Mouse (Mus musculus) adrenal gland, postnatal 25 days (tissue): ENCODE data around the gene Qsox1. TPM values are rescaled to one million over a fixed set of nuclear protein-coding genes. Genes with fewer than 3 reads are reported as not detected.

ENCODE experiments used
- DNase-seq: peaks from one replicate; pipeline ENCODE4 v3.0.0; 2021; ENCODE audit warnings: mixed read lengths
- long read RNA-seq: library from polyadenylated mRNA; stranded (forward); transcript quantifications from one replicate; pipeline ENCODE4 v2.0.0, GENCODE M21; 2021
- total RNA-seq: library from RNA; stranded (reverse); gene quantifications from 2 replicates; pipeline ENCODE4 v1.2.3, GENCODE M21; 2021

Qsox1 gene
- total RNA-seq = 48.4 and 48.8 TPM in 2 replicates
- long read RNA-seq, transcript Qsox1-207 (13 exons, 2,433 nt) = major isoform, 107 of 172 reads
- long read RNA-seq, transcript Qsox1-201 (12 exons, 3,348 nt) = minor isoform, 5 of 172 reads
- long read RNA-seq, transcript Qsox1-208 (1 exons, 3,395 nt) = minor isoform, 12 of 172 reads
- long read RNA-seq, partial matches to known transcripts = 40 of 172 reads
- long read RNA-seq, other reads (novel, unspliced or antisense) = 5 of 172 reads

- peak; percentile 86 for DNase-seq
These were observed at the start of gene Qsox1 for GRCm38 (mm10) chr1:155812581-155813499. Gene Qsox1 (minus strand): TSS chr1:155812889.

- DNase-seq = peak; percentile 8
These were observed 42.4 kb upstream of the Qsox1 start for GRCm38 (mm10) chr1:155854926-155855702.

- DNase-seq = no peak
These were observed 40.3 kb upstream of the Qsox1 start for GRCm38 (mm10) chr1:155853009-155853408.

- no peak for DNase-seq
These were observed 31.5 kb upstream of the Qsox1 start for GRCm38 (mm10) chr1:155844235-155844634.

GRCm38 (mm10) chr1:155843538-155843937, 30.8 kb upstream of the Qsox1 start:
- no peak for DNase-seq

- no peak for DNase-seq
These were observed 23.0 kb upstream of the Qsox1 start for GRCm38 (mm10) chr1:155835667-155836066.

- DNase-seq = no peak
These were observed 20.9 kb upstream of the Qsox1 start for GRCm38 (mm10) chr1:155833610-155834009.

GRCm38 (mm10) chr1:155831958-155832357, 19.3 kb upstream of the Qsox1 start:
- no peak for DNase-seq

GRCm38 (mm10) chr1:155830861-155831260, 18.2 kb upstream of the Qsox1 start:
- peak; percentile 22 for DNase-seq

- no peak for DNase-seq
These were observed 15.1 kb upstream of the Qsox1 start for GRCm38 (mm10) chr1:155827703-155828295.

- DNase-seq = no peak
These were observed 14.2 kb upstream of the Qsox1 start for GRCm38 (mm10) chr1:155826803-155827395.

GRCm38 (mm10) chr1:155825940-155826716, 13.4 kb upstream of the Qsox1 start:
- no peak for DNase-seq

- no peak for DNase-seq
These were observed 8.0 kb upstream of the Qsox1 start for GRCm38 (mm10) chr1:155820646-155821045.

- no peak for DNase-seq
These were observed 3.5 kb upstream of the Qsox1 start for GRCm38 (mm10) chr1:155816167-155816566.

GRCm38 (mm10) chr1:155811995-155812580, 601 bp downstream of the Qsox1 start:
- no peak for DNase-seq

- no peak for DNase-seq
These were observed 2.1 kb downstream of the Qsox1 start for GRCm38 (mm10) chr1:155810616-155811015.

GRCm38 (mm10) chr1:155809706-155810442, 2.8 kb downstream of the Qsox1 start:
- DNase-seq = no peak

- no peak for DNase-seq
These were observed 4.4 kb downstream of the Qsox1 start for GRCm38 (mm10) chr1:155808261-155808660.

- DNase-seq = peak; percentile 21
These were observed 7.1 kb downstream of the Qsox1 start for GRCm38 (mm10) chr1:155805607-155806006.
